Mouse (Mus musculus): ENCODE measurements at regions not wholly inside any gene's neighbourhood (a gene's known extent, or its start where the extent isn't known, plus 50 kb on each side); places are given as distances from the start of the nearest gene placed in this dataset.

DNA sequence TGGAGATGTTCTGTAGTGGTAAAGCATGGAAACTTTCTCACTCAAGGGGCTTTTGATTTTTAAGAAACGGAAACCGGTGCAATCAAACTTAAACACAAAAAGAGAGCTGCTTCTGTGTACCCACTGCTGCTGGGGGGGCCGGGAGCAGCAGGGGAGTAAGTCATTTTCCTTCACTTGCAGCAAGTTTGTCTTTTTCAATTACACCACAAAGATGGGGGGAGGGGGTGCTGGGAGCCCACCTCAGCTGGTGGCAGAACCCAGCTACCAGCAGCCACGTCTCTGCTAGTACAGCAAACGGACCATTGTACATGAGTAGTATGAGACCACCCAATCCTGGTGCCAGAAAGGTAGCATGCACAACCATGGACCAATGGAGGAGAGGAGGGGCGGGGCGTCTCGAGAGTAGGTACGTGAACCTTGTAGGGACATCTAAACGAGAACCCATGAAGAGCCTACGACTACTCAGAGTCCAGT, 211.7 kb upstream of the Amigo2 start:
- TF ChIP-seq CTCF (IDR thresholded peaks at IDR 0.05; ENCODE audit: low read depth, low read length) (no peak), POLR2A (IDR thresholded peaks at IDR 0.05; ENCODE audit: extremely low read depth, insufficient read depth, low read length) (no peak)
